Comparison of ENCODE assay signal across 8 mouse cellular contexts in genomic region chr3:109341071-109341480, GRCm38 (mm10). TPM values are rescaled to one million over a fixed set of nuclear protein-coding genes. Genes with fewer than 3 reads are reported as not detected.
DNase-seq lines count a peak whose midpoint lies in the region; ATAC-seq and TF ChIP-seq lines count a peak whose summit lies in the region.

No protein-coding gene starts in this region.

- peaks cover 3% of the 10 kb centered on the region; the same call in 1 of the 2 replicates for H3K27me3 ChIP-seq in liver, adult 2 months (ENCODE audit: control insufficient read depth, insufficient read depth, low read length)
- H3K27me3 ChIP-seq in embryonic facial prominence, embryonic 13.5 days = peaks cover 21% of the 10 kb centered on the region
- H3K27me3 ChIP-seq in intestine, embryonic 16.5 days (replicated peaks; ENCODE audit: control insufficient read depth, insufficient read depth, low read length) = no peaks in the 10 kb centered on the region; the same call in 1 of the 2 replicates
- no peaks in the 10 kb centered on the region for H3K27me3 ChIP-seq in myocyte (ENCODE audit: control insufficient read depth, insufficient read depth, insufficient read length)

- no peaks in the 10 kb centered on the region for H3K9me3 ChIP-seq in embryonic facial prominence, embryonic 13.5 days
- no peaks in the 10 kb centered on the region for H3K9me3 ChIP-seq in intestine, embryonic 16.5 days (ENCODE audit: control insufficient read depth, low read length)

- TF ChIP-seq POLR2A in liver, adult 2 months (IDR thresholded peaks at IDR 0.05; ENCODE audit: extremely low read depth, insufficient read depth, low read length) = no peak
- no peak for TF ChIP-seq POLR2A in myocyte (IDR thresholded peaks at IDR 0.05; ENCODE audit: insufficient read length, low read depth)

- TF ChIP-seq CTCF in liver, adult 2 months (IDR thresholded peaks at IDR 0.05; ENCODE audit: low read depth, low read length) = no peak

- H3K4me1 ChIP-seq in liver, adult 2 months (ENCODE audit: control insufficient read depth, insufficient read depth, low read length) = no peaks in the 10 kb centered on the region
- peaks cover 13% of the 10 kb centered on the region for H3K4me1 ChIP-seq in embryonic facial prominence, embryonic 13.5 days
- H3K4me1 ChIP-seq in intestine, embryonic 16.5 days (ENCODE audit: control insufficient read depth, insufficient read depth, low read length) = no peaks in the 10 kb centered on the region; the same call in 1 of the 2 replicates

- ATAC-seq in embryonic facial prominence, embryonic 13.5 days (ENCODE audit: insufficient number of reproducible peaks, insufficient read depth, low FRiP score, low TSS enrichment, low read depth) = peak; percentile 63
- ATAC-seq in intestine, embryonic 16.5 days = no peak

- H3K36me3 ChIP-seq in liver, adult 2 months (ENCODE audit: control insufficient read depth, insufficient read depth, low read length) = no peaks in the 10 kb centered on the region
- H3K36me3 ChIP-seq in embryonic facial prominence, embryonic 13.5 days = no peaks in the 10 kb centered on the region
- no peaks in the 10 kb centered on the region for H3K36me3 ChIP-seq in intestine, embryonic 16.5 days (ENCODE audit: control insufficient read depth, insufficient read depth, low read length)
- H3K36me3 ChIP-seq in myocyte (ENCODE audit: control insufficient read depth, insufficient read depth) = no peaks in the 10 kb centered on the region

- H3K4me2 ChIP-seq in embryonic facial prominence, embryonic 13.5 days = peak overlapping the region; percentile 90
- peak overlapping the region; percentile 90 for H3K4me2 ChIP-seq in intestine, embryonic 16.5 days (ENCODE audit: low read depth, low read length)
- H3K4me2 ChIP-seq in myocyte (ENCODE audit: low read depth) = peak overlapping the region; percentile 77

- H3K27ac ChIP-seq in liver, adult 2 months (replicated peaks; ENCODE audit: insufficient read depth, low read depth, low read length) = peak overlapping the region; percentile 22
- H3K27ac ChIP-seq in embryonic facial prominence, embryonic 13.5 days = peak overlapping the region; percentile 81
- H3K27ac ChIP-seq in intestine, embryonic 16.5 days (ENCODE audit: low read length) = peak overlapping the region; percentile 72

- H3K79me2 ChIP-seq in liver, adult 2 months (ENCODE audit: control insufficient read depth, insufficient read depth, low read length) = no peaks in the 10 kb centered on the region
- H3K79me2 ChIP-seq in myocyte (ENCODE audit: control insufficient read depth, insufficient read depth) = peaks cover 12% of the 10 kb centered on the region

- H3ac ChIP-seq in myocyte (ENCODE audit: control insufficient read depth, insufficient read length) = peak overlapping the region; percentile 3

- no peak for DNase-seq in liver, adult 2 months (ENCODE audit: extremely low read depth, low read depth, low spot score)
- DNase-seq in liver = no peak
- DNase-seq in right cerebral cortex, postnatal 14 days = no peak
- DNase-seq in cerebellum, adult 9-10 months = no peak
- no peak for DNase-seq in kidney, postnatal 36 days

- peak overlapping the region; percentile 81 for H3K9ac ChIP-seq in liver, adult 2 months (ENCODE audit: low read depth, low read length)
- peak overlapping the region; percentile 77 for H3K9ac ChIP-seq in embryonic facial prominence, embryonic 13.5 days
- H3K9ac ChIP-seq in intestine, embryonic 16.5 days (ENCODE audit: low read depth, low read length) = peak overlapping the region; percentile 70

- WGBS in liver, adult 2 months = 3% methylated on average over 18 of the region's 18 CpGs
- under 1% methylated on average over 18 of the region's 18 CpGs for WGBS in embryonic facial prominence, embryonic 13.5 days
- WGBS in intestine, embryonic 16.5 days = under 1% methylated on average over 18 of the region's 18 CpGs

- peak overlapping the region; percentile 80 for H3K4me3 ChIP-seq in liver, adult 2 months (ENCODE audit: insufficient read depth, low read depth, low read length)
- peak overlapping the region; percentile 69 for H3K4me3 ChIP-seq in embryonic facial prominence, embryonic 13.5 days
- H3K4me3 ChIP-seq in intestine, embryonic 16.5 days (ENCODE audit: low read length) = peak overlapping the region; percentile 72
- peak overlapping the region; percentile 38 for H3K4me3 ChIP-seq in myocyte

TF ChIP-seq in myocyte, 11 proteins besides CTCF, POLR2A, EP300 and RAD21:
- no peak for TF ChIP-seq MYOD1 (IDR thresholded peaks at IDR 0.05; ENCODE audit: control insufficient read depth in 1 of 3, insufficient read length in 2 of 3, low read depth in 2 of 3)
- TF ChIP-seq MYOG (IDR thresholded peaks at IDR 0.05; ENCODE audit: control insufficient read depth in 1 of 3, insufficient read depth in 1 of 3, insufficient read length in 2 of 3, low read depth in 2 of 3) = peak in 1 of 3 experiments; percentile 29

RNA-seq across cellular contexts. Expression of gene Vav3, which starts 0.6 kb away (rescaled TPM):
- 2.6 and 3.0 TPM in 2 replicates for total RNA-seq in liver, adult 2 months (2014; rRNA removed)
- 0.21 and 0.29 TPM in 2 replicates for polyA plus RNA-seq in liver, adult 2 months (2012; rRNA removed)
- polyA plus RNA-seq in embryonic facial prominence, embryonic 13.5 days (2015; fragmentation: Nextera tagmentation; extraction: Ambion mirVana) = 13.8 and 15.6 TPM in 2 replicates
- 18.9 and 19.3 TPM in 2 replicates for polyA plus RNA-seq in intestine, embryonic 16.5 days (2015; fragmentation: Nextera tagmentation; extraction: Ambion mirVana)
- 0.95 TPM for polyA plus RNA-seq in myocyte (2012; fragmentation: generic; extraction: Trizol)

Comparison
In these comparisons a context has a peak if more than half of its experiments do, and no peak if none do; other contexts are left out.
1. H3K27ac ChIP-seq: peak in every context shown above with its lines; median percentile 81 in embryonic facial prominence, embryonic 13.5 days; 72 in intestine, embryonic 16.5 days; 22 in liver, adult 2 months.